Mouse (Mus musculus): ENCODE results near the gene Lefty2. TPM values are rescaled to one million over a fixed set of nuclear protein-coding genes. Genes with fewer than 3 reads are reported as not detected.
A peak's percentile ranks its signal among the peaks of the same experiment; 100 is the strongest.

The Lefty2 gene
- total and polyA plus RNA-seq, 3 experiments: not detected

- Histone ChIP-seq H3K79me2 (ENCODE audit: control insufficient read depth, insufficient read depth, low read length, poor library complexity) (no peaks in the 10 kb centered on the region), H3K27ac (ENCODE audit: control insufficient read depth, low read depth, low read length) (no peak overlapping the region), H3K9me3 (replicated peaks; ENCODE audit: insufficient read depth, low read length) (no peaks in the 10 kb centered on the region), H3K9ac (ENCODE audit: control insufficient read depth, low read depth, low read length, poor library complexity, severe bottlenecking) (no peak overlapping the region), H3K36me3 (ENCODE audit: control insufficient read depth in 1 of 2, insufficient read depth in 2 of 2, low read length in 2 of 2) (peaks cover 12 to 17% of the 10 kb centered on the region in 2 experiments), H3K4me1 (ENCODE audit: control insufficient read depth in 1 of 2, insufficient read depth in 2 of 2, low read length in 2 of 2) (peaks cover 2 to 10% of the 10 kb centered on the region in 2 experiments; a peak in 3 of 4 replicates), H3K4me3 (ENCODE audit: control insufficient read depth in 1 of 2, insufficient read depth in 1 of 2, low read depth in 2 of 2, low read length in 2 of 2) (no peak overlapping the region), H3K27me3 (ENCODE audit: control insufficient read depth in 1 of 2, insufficient read depth in 2 of 2, low read length in 2 of 2) (no peaks in the 10 kb centered on the region)
- TF ChIP-seq GATA1 (IDR thresholded peaks at IDR 0.05; ENCODE audit: low read depth, low read length) (no peak), ZKSCAN1 (IDR thresholded peaks at IDR 0.05; ENCODE audit: low read depth, low read length) (no peak), MYC (IDR thresholded peaks at IDR 0.05; ENCODE audit: low read depth, low read length) (no peak), NRF1 (IDR thresholded peaks at IDR 0.05; ENCODE audit: insufficient read depth, low read depth, low read length, poor library complexity, severe bottlenecking) (no peak), CHD2 (IDR thresholded peaks at IDR 0.05; ENCODE audit: low read length) (no peak), CTCF (IDR thresholded peaks at IDR 0.05 in 2 of 3, conservative IDR thresholded peaks at IDR 0.05 in 1 of 3; ENCODE audit: control insufficient read depth in 1 of 3, insufficient read depth in 1 of 3, low read depth in 2 of 3, low read length in 3 of 3, poor library complexity in 1 of 3, severe bottlenecking in 1 of 3) (no peak), TBP (IDR thresholded peaks at IDR 0.05; ENCODE audit: low read depth, low read length) (no peak), RAD21 (IDR thresholded peaks at IDR 0.05; ENCODE audit: low read depth, low read length) (no peak), POLR2AphosphoS2 (IDR thresholded peaks at IDR 0.05; ENCODE audit: low read length) (no peak), USF1 (IDR thresholded peaks at IDR 0.05; ENCODE audit: low read depth, low read length) (no peak), TCF12 (IDR thresholded peaks at IDR 0.05; ENCODE audit: low read depth, low read length) (no peak)
- DNase-seq (ENCODE audit: low read depth, low spot score): no peak
These were observed 26.9 kb upstream of the Lefty2 start for GRCm38 (mm10) chr1:180866001-180866400.

GRCm38 (mm10) chr1:180870122-180870650 lies 22.7 kb upstream of the Lefty2 start:
- Histone ChIP-seq H3K9me3 (replicated peaks; ENCODE audit: insufficient read depth, low read length) (no peaks in the 10 kb centered on the region), H3K27me3 (ENCODE audit: control insufficient read depth in 1 of 2, insufficient read depth in 2 of 2, low read length in 2 of 2) (no peaks in the 10 kb centered on the region), H3K9ac (ENCODE audit: control insufficient read depth, low read depth, low read length, poor library complexity, severe bottlenecking) (peak overlapping the region; percentile 11; the same call in 1 of the 2 replicates), H3K27ac (ENCODE audit: control insufficient read depth, low read depth, low read length) (peak overlapping the region; percentile 47), H3K36me3 (ENCODE audit: control insufficient read depth in 1 of 2, insufficient read depth in 2 of 2, low read length in 2 of 2) (peaks cover 10 to 12% of the 10 kb centered on the region in 2 experiments), H3K4me1 (ENCODE audit: control insufficient read depth in 1 of 2, insufficient read depth in 2 of 2, low read length in 2 of 2) (peaks cover 2 to 10% of the 10 kb centered on the region in 2 experiments; a peak in 3 of 4 replicates), H3K79me2 (ENCODE audit: control insufficient read depth, insufficient read depth, low read length, poor library complexity) (no peaks in the 10 kb centered on the region), H3K4me3 (ENCODE audit: control insufficient read depth in 1 of 2, insufficient read depth in 1 of 2, low read depth in 2 of 2, low read length in 2 of 2) (peak overlapping the region; percentile 1 to 11; a peak in 1 of 4 replicates)
- TF ChIP-seq MXI1 (IDR thresholded peaks at IDR 0.05; ENCODE audit: low read depth, low read length) (peak; percentile 83), TCF12 (IDR thresholded peaks at IDR 0.05; ENCODE audit: low read depth, low read length) (peak; percentile 18; the same call in 1 of the 2 replicates), RAD21 (IDR thresholded peaks at IDR 0.05; ENCODE audit: low read depth, low read length) (no peak), TAL1 (IDR thresholded peaks at IDR 0.05; ENCODE audit: low read length) (peak; percentile 24; the same call in 1 of the 2 replicates), POLR2AphosphoS5 (IDR thresholded peaks at IDR 0.05; ENCODE audit: borderline replicate concordance, low read depth, low read length) (no peak), MAX (IDR thresholded peaks at IDR 0.05; ENCODE audit: low read length) (peak; percentile 91), CTCF (IDR thresholded peaks at IDR 0.05 in 2 of 3, conservative IDR thresholded peaks at IDR 0.05 in 1 of 3; ENCODE audit: control insufficient read depth in 1 of 3, insufficient read depth in 1 of 3, low read depth in 2 of 3, low read length in 3 of 3, poor library complexity in 1 of 3, severe bottlenecking in 1 of 3) (no peak), MYB (IDR thresholded peaks at IDR 0.05; ENCODE audit: low read depth, low read length) (0 out of 2 replicates have a peak, but pooled peaks have one; percentile 4), USF1 (IDR thresholded peaks at IDR 0.05; ENCODE audit: low read depth, low read length) (peak; percentile 91), USF2 (IDR thresholded peaks at IDR 0.05; ENCODE audit: borderline replicate concordance in 1 of 2, insufficient read depth in 1 of 2, low read depth in 1 of 2, low read length in 2 of 2) (peak in 1 of 2 experiments; percentile 51; a peak in 1 of 4 replicates), GATA1 (IDR thresholded peaks at IDR 0.05; ENCODE audit: low read depth, low read length) (peak; percentile 19; the same call in 1 of the 2 replicates), TBP (IDR thresholded peaks at IDR 0.05; ENCODE audit: low read depth, low read length) (0 out of 2 replicates have a peak, but pooled peaks have one; percentile 16), BHLHE40 (IDR thresholded peaks at IDR 0.05; ENCODE audit: borderline replicate concordance, low read depth, low read length) (peak; percentile 27; the same call in 1 of the 2 replicates), NRF1 (IDR thresholded peaks at IDR 0.05; ENCODE audit: insufficient read depth, low read depth, low read length, poor library complexity, severe bottlenecking) (no peak), ZNF384 (IDR thresholded peaks at IDR 0.05; ENCODE audit: low read depth, low read length) (no peak), MYC (IDR thresholded peaks at IDR 0.05; ENCODE audit: low read depth, low read length) (no peak), EP300 (IDR thresholded peaks at IDR 0.05; ENCODE audit: low read depth in 1 of 2, low read length in 2 of 2) (peak; percentile 40 to 44; a peak in 1 of 4 replicates)
- DNase-seq (ENCODE audit: low read depth, low spot score): peak; percentile 83

All from MEL (cell line).